Mouse (Mus musculus) hematopoietic stem cell, adult 5-6 weeks (primary cell): ENCODE measurements around the gene Hist1h2ac. TPM values are rescaled to one million over a fixed set of nuclear protein-coding genes. Genes with fewer than 3 reads are reported as not detected.
A peak's percentile ranks its signal among the peaks of the same experiment; 100 is the strongest.
"Not testable (repeated sequence)": the region's sequence is repeated elsewhere in the genome, so short reads cannot be mapped to it uniquely, and the experiment has no call there.

ENCODE experiments used
- ATAC-seq, 2 experiments: fragments of 125-278 bp in 1 of 2; replicated peaks in 1 of 2; 2 replicates each; pipeline ENCODE4 v1.8.0; 2016 to 2017; ENCODE audit warnings: inconsistent platforms in 2 of 2, mild to moderate bottlenecking in 2 of 2, moderate number of reproducible peaks in 2 of 2, low read depth in 1 of 2, moderate TSS enrichment in 1 of 2; ENCODE audit not compliant: low FRiP score in 2 of 2, poor library complexity in 2 of 2, severe bottlenecking in 2 of 2, insufficient read depth in 1 of 2, low TSS enrichment in 1 of 2
- total RNA-seq: library from RNA; stranded (forward); fragments of 172-1452, 232-1000 nt; gene quantifications from 2 replicates; pipeline ENCODE4 v1.2.3, GENCODE M21; 2017

Hist1h2ac gene
- total RNA-seq: 45.3 and 83.9 TPM in 2 replicates

- ATAC-seq: peak; percentile 91 to 95
Observed at GRCm38 (mm10) chr13:23683755-23684281, at the start of gene Hist1h2ac, which contains the start of gene Hist1h2bc. Hist1h2ac (minus strand) TSS chr13:23683948. Hist1h2bc (plus strand) TSS chr13:23684199.

- peak; percentile 59 to 64; a peak in 2 of 4 replicates for ATAC-seq
Observed at GRCm38 (mm10) chr13:23732156-23732804, 48.5 kb upstream of the Hist1h2ac start.

GRCm38 (mm10) chr13:23730479-23730878 lies 46.7 kb upstream of the Hist1h2ac start:
- ATAC-seq: no peak

GRCm38 (mm10) chr13:23729706-23730105 lies 46.0 kb upstream of the Hist1h2ac start:
- ATAC-seq: no peak

- peak; percentile 42 to 70; a peak in 3 of 4 replicates for ATAC-seq
Observed at GRCm38 (mm10) chr13:23729192-23729525, 45.4 kb upstream of the Hist1h2ac start.

GRCm38 (mm10) chr13:23728472-23729191 lies 44.9 kb upstream of the Hist1h2ac start:
- 0 out of 4 replicates have a peak, but pooled peaks of 1 of the 2 experiments have one; percentile 16 for ATAC-seq

GRCm38 (mm10) chr13:23725213-23725612 lies 41.5 kb upstream of the Hist1h2ac start:
- ATAC-seq: no peak

- ATAC-seq: no peak
Observed at GRCm38 (mm10) chr13:23724239-23724638, 40.5 kb upstream of the Hist1h2ac start.

- not testable (repeated sequence) for ATAC-seq
Observed at GRCm38 (mm10) chr13:23717593-23718245, 34.0 kb upstream of the Hist1h2ac start.

- ATAC-seq: no peak
Observed at GRCm38 (mm10) chr13:23717176-23717575, 33.4 kb upstream of the Hist1h2ac start.

GRCm38 (mm10) chr13:23716261-23717042 lies 32.7 kb upstream of the Hist1h2ac start:
- no peak for ATAC-seq

- peak; percentile 73 to 90 for ATAC-seq
Observed at GRCm38 (mm10) chr13:23710374-23711089, 26.8 kb upstream of the Hist1h2ac start, which contains the start of gene Hfe. Hfe (minus strand) TSS chr13:23710854.

- ATAC-seq: no peak
Observed at GRCm38 (mm10) chr13:23709714-23710373, 26.1 kb upstream of the Hist1h2ac start.

GRCm38 (mm10) chr13:23708654-23709053 lies 24.9 kb upstream of the Hist1h2ac start:
- ATAC-seq: no peak

- ATAC-seq: no peak
Observed at GRCm38 (mm10) chr13:23708041-23708440, 24.3 kb upstream of the Hist1h2ac start.

GRCm38 (mm10) chr13:23706771-23707170 lies 23.0 kb upstream of the Hist1h2ac start:
- no peak for ATAC-seq
